Mouse (Mus musculus): ENCODE measurements around the gene Map6. TPM values are rescaled to one million over a fixed set of nuclear protein-coding genes. Genes with fewer than 3 reads are reported as not detected.
"Not testable (repeated sequence)": the region's sequence is repeated elsewhere in the genome, so short reads cannot be mapped to it uniquely, and the experiment has no call there.

The Map6 gene
- total and polyA plus RNA-seq, 2 experiments from 2014 or later: 111 to 292 TPM

GRCm38 (mm10) chr7:99358371-99358770 is 91.1 kb downstream of the Map6 start:
- Histone ChIP-seq H3K27me3 (ENCODE audit: insufficient read depth, low read length) (no peaks in the 10 kb centered on the region), H3K4me1 (ENCODE audit: insufficient read depth, low read length) (peaks cover 37% of the 10 kb centered on the region), H3K9me3 (ENCODE audit: low read length) (no peaks in the 10 kb centered on the region), H3K4me2 (ENCODE audit: low read depth, low read length) (no peak overlapping the region), H3K9ac (replicated peaks; ENCODE audit: low read length) (no peak overlapping the region), H3K27ac (no peak overlapping the region), H3K4me3 (ENCODE audit: low read length) (no peak overlapping the region), H3K36me3 (ENCODE audit: insufficient read depth, low read length) (no peaks in the 10 kb centered on the region)
- WGBS: 86% methylated on average over 8 of the region's 8 CpGs
- no peak for DNase-seq (ENCODE audit: low spot score)
- no peak for TF ChIP-seq CTCF (IDR thresholded peaks at IDR 0.05; ENCODE audit: low read depth)
- ATAC-seq: no peak

GRCm38 (mm10) chr7:99360021-99360802 is 93.0 kb downstream of the Map6 start:
- ATAC-seq (peak; percentile 96), DNase-seq (ENCODE audit: low spot score) (peak; percentile 91)
- Histone ChIP-seq H3K36me3 (ENCODE audit: insufficient read depth, low read length) (no peaks in the 10 kb centered on the region), H3K4me3 (ENCODE audit: low read length) (no peak overlapping the region), H3K9ac (replicated peaks; ENCODE audit: low read length) (0 out of 2 replicates have a peak overlapping the region, but pooled peaks have one; percentile 9), H3K9me3 (ENCODE audit: low read length) (no peaks in the 10 kb centered on the region), H3K4me1 (ENCODE audit: insufficient read depth, low read length) (peaks cover 32% of the 10 kb centered on the region), H3K27me3 (ENCODE audit: insufficient read depth, low read length) (no peaks in the 10 kb centered on the region), H3K27ac (peak overlapping the region; percentile 86), H3K4me2 (ENCODE audit: low read depth, low read length) (no peak overlapping the region)
- 14% methylated on average over 10 of the region's 10 CpGs for WGBS
- TF ChIP-seq CTCF (IDR thresholded peaks at IDR 0.05; ENCODE audit: low read depth): no peak

- Histone ChIP-seq H3K4me1 (ENCODE audit: insufficient read depth, low read length) (peaks cover 25% of the 10 kb centered on the region), H3K27ac (peak overlapping the region; percentile 86), H3K27me3 (ENCODE audit: insufficient read depth, low read length) (no peaks in the 10 kb centered on the region), H3K4me2 (ENCODE audit: low read depth, low read length) (no peak overlapping the region), H3K4me3 (ENCODE audit: low read length) (no peak overlapping the region), H3K9ac (replicated peaks; ENCODE audit: low read length) (no peak overlapping the region), H3K9me3 (ENCODE audit: low read length) (no peaks in the 10 kb centered on the region), H3K36me3 (ENCODE audit: insufficient read depth, low read length) (no peaks in the 10 kb centered on the region)
- no peak for TF ChIP-seq CTCF (IDR thresholded peaks at IDR 0.05; ENCODE audit: low read depth)
- ATAC-seq (no peak), DNase-seq (ENCODE audit: low spot score) (no peak)
- WGBS: 18% methylated on average over 8 of the region's 8 CpGs
Observed at GRCm38 (mm10) chr7:99360803-99361414, 93.7 kb downstream of the Map6 start.

GRCm38 (mm10) chr7:99362137-99362536 is 94.9 kb downstream of the Map6 start:
- Histone ChIP-seq H3K9ac (replicated peaks; ENCODE audit: low read length) (no peak overlapping the region), H3K27me3 (ENCODE audit: insufficient read depth, low read length) (no peaks in the 10 kb centered on the region), H3K9me3 (ENCODE audit: low read length) (no peaks in the 10 kb centered on the region), H3K4me2 (ENCODE audit: low read depth, low read length) (no peak overlapping the region), H3K4me3 (ENCODE audit: low read length) (no peak overlapping the region), H3K36me3 (ENCODE audit: insufficient read depth, low read length) (no peaks in the 10 kb centered on the region), H3K4me1 (ENCODE audit: insufficient read depth, low read length) (peaks cover 13% of the 10 kb centered on the region), H3K27ac (no peak overlapping the region)
- WGBS: 85% methylated on average over 2 of the region's 2 CpGs
- DNase-seq (ENCODE audit: low spot score) (no peak), ATAC-seq (no peak)
- no peak for TF ChIP-seq CTCF (IDR thresholded peaks at IDR 0.05; ENCODE audit: low read depth)

GRCm38 (mm10) chr7:99365069-99365468 is 97.8 kb downstream of the Map6 start:
- peak; percentile 97 for TF ChIP-seq CTCF (IDR thresholded peaks at IDR 0.05; ENCODE audit: low read depth)
- H3K4me3 ChIP-seq (ENCODE audit: low read length): no peak overlapping the region
- no peak overlapping the region for H3K27ac ChIP-seq
- peaks cover 10% of the 10 kb centered on the region for H3K4me1 ChIP-seq (ENCODE audit: insufficient read depth, low read length)
- H3K4me2 ChIP-seq (ENCODE audit: low read depth, low read length): no peak overlapping the region
- WGBS: 3% methylated on average over 5 of the region's 5 CpGs
- H3K9ac ChIP-seq (replicated peaks; ENCODE audit: low read length): no peak overlapping the region
- H3K27me3 ChIP-seq (ENCODE audit: insufficient read depth, low read length): no peaks in the 10 kb centered on the region
- H3K36me3 ChIP-seq (ENCODE audit: insufficient read depth, low read length): no peaks in the 10 kb centered on the region
- peak; percentile 39; the same call in 1 of the 2 replicates for ATAC-seq
- DNase-seq (ENCODE audit: low spot score): peak; percentile 92
- H3K9me3 ChIP-seq (ENCODE audit: low read length): no peaks in the 10 kb centered on the region

- no peak for DNase-seq (ENCODE audit: low spot score)
- H3K9ac ChIP-seq (replicated peaks; ENCODE audit: low read length): no peak overlapping the region
- no peaks in the 10 kb centered on the region for H3K36me3 ChIP-seq (ENCODE audit: insufficient read depth, low read length)
- no peaks in the 10 kb centered on the region for H3K27me3 ChIP-seq (ENCODE audit: insufficient read depth, low read length)
- no peaks in the 10 kb centered on the region for H3K9me3 ChIP-seq (ENCODE audit: low read length)
- H3K27ac ChIP-seq: no peak overlapping the region
- H3K4me3 ChIP-seq (ENCODE audit: low read length): no peak overlapping the region
- H3K4me2 ChIP-seq (ENCODE audit: low read depth, low read length): no peak overlapping the region
- TF ChIP-seq CTCF (IDR thresholded peaks at IDR 0.05; ENCODE audit: low read depth): no peak
- ATAC-seq: no peak
- H3K4me1 ChIP-seq (ENCODE audit: insufficient read depth, low read length): no peaks in the 10 kb centered on the region
- 79% methylated on average over 6 of the region's 6 CpGs for WGBS
Observed at GRCm38 (mm10) chr7:99366716-99367115, 99.5 kb downstream of the Map6 start.

GRCm38 (mm10) chr7:99374325-99374724 is 107.1 kb downstream of the Map6 start:
- H3K4me2 ChIP-seq (ENCODE audit: low read depth, low read length); H3K27ac ChIP-seq: not testable (repeated sequence)
- peak; percentile 36; the same call in 1 of the 2 replicates for ATAC-seq

More at GRCm38 (mm10) chr7:99374325-99374724, 107.1 kb downstream of the Map6 start:
- not testable (repeated sequence) for H3K4me3 ChIP-seq (ENCODE audit: low read length); H3K9ac ChIP-seq (replicated peaks; ENCODE audit: low read length); H3K4me1 ChIP-seq (ENCODE audit: insufficient read depth, low read length); DNase-seq (ENCODE audit: low spot score); H3K27me3 ChIP-seq (ENCODE audit: insufficient read depth, low read length); H3K36me3 ChIP-seq (ENCODE audit: insufficient read depth, low read length); H3K9me3 ChIP-seq (ENCODE audit: low read length)
- peak; percentile 52 for TF ChIP-seq CTCF (IDR thresholded peaks at IDR 0.05; ENCODE audit: low read depth)
- 57% methylated on average over 3 of the region's 3 CpGs for WGBS

All from hindbrain, postnatal 0 days (tissue).